Mouse (Mus musculus): ENCODE results near the gene Adamts7.

The Adamts7 gene

DNA sequence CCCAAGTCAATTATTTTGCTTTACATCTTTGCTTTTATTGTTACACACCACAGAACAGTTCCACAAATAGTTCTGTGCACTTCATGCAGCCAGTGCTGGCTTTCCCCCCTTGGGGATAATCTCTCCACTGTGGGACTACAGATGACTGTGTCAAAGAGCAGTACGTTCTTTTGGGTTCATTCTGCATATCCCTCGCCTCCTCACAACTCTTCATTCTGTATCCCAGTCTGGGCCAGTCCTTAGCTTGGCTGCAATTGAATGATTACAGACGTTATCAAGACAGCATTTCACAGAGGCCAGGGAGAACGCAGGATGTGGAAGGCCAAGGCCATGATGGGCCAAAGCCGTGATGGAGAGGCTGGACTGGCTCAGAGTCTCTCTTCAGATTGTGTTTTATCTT is 16.0 kb upstream of the Adamts7 start:
- DNase-seq (ENCODE audit: low read depth, low spot score): no peak

DNA sequence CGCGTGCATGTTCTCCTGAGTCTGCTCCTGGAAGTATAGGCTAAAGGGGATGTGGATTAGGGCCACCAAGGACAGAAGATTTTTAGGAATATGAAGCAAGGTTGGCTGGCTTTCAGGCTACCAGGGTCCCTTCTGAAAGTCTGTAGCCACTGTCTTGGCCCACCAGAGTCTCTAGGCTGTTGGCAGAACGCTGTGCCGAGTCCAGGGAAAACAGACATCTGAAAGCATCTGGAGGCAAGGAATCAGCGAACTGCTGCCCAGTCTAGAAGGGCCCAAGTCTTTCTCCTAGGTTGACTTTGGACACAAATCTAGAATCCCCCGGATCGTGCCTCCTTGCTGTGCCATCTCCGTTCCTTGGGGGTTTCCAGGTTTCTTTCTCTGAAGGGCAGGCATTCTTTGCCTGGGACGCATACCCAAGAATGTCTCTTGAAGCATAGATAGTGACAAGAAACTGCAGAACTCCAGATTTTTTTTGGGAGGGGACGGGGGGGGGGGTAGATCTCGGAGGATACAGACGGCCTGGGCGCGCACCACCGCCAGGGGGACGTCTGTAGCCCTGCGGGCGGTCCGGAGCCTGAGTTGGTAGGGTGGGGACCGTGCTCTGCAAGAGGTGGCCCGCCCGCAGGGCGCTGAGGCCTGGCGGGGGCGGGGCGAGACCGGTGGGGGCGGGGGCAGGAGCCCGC is 485 bp upstream of the Adamts7 start:
- peak; percentile 33 for DNase-seq (ENCODE audit: low read depth, low spot score)

DNA sequence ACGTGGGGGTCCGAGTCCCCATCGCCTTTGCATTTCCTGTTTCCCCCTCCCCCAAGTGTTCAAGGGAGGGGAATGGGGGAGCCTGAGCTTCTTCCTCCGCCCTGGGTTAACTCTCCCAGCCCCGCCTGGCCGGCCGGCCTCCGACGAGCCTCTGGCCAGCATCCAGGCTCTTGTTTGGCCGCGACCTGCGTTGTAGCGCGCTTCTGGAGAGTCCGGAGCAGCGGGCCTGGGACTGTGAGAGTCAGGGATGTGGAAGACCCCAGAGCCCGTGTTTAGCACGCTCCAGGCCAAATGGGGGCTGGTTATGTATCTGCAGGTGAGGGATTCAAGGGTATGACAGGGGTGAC is 853 bp downstream of the Adamts7 start:
- no peak for DNase-seq (ENCODE audit: low read depth, low spot score)

DNA sequence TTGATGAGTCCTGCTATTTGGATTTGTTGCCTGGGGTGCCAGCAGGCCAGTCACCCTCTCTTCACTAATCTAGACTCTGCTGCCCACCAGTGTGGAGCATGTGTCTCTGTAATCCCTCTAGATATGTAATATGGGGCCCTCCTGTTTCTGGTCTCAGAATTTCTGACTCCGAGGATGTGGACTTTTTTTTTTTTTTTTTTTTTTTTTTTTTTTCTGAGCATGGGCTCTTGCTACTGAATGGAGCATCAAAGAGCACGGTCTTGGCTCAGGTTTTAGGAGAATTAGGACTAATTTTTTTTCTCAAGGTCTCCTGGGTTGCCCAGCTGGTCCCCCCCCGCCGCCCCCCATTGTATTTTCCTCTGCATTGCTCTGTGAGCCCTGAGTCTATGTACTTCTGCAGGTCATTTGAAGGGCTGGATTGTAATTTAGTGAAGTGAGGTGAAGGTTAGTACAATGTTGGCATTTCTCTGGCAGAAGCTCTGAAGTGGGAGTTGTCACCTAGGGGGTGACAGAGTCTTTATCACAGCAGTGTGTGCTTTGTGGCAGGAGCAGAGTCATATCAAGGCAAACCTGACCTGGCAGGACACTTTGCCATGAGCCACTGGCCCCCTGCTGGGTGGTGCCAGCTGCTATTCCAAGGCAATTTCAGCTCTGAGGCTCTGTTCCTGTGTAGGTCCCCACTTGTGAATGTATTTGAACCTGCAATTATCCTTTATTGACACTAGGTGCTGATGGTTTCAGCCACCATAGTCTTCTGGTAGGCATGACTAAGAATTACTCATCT is 2.0 kb downstream of the Adamts7 start:
- DNase-seq (ENCODE audit: low read depth, low spot score): no peak

DNA sequence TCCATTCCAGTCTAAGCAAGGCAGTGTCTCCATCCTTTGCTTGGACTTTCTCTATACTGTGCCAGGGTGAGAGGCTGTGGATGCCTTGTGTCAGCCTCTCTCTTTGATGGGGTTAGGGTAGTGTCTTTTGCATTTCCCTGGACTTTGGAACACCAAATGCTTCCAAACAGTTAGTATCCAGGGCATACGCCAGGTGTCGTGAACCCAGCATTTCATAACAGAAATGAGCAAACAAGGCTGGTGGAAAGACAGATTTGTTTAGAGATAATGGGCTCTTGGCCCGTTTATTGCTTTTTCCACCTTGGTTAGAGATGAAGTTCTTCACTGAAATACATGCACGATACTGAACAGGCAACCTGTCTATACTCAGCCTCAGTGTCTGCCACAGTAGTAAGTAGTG is 2.7 kb downstream of the Adamts7 start:
- DNase-seq (ENCODE audit: low read depth, low spot score): no peak

DNA sequence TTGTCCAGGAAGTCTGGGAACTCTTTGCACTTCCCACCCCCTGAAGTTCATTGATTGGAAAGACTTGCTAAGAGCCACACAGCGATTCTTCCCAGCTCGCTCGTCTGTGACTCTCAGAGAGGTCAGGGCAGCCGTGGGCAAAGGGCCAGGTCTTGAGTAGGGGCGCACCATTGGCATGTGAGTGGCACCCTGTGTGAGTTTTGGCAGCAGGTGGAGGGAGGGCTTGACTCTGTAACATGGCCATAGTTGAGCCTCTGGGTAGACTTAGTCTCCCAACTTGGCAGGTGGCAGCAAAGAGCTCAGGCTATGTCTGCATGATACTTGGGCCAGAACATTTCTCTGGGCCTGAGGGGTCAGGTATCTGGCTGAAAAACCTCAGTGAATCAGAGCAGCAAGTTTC is 3.7 kb downstream of the Adamts7 start:
- no peak for DNase-seq (ENCODE audit: low read depth, low spot score)

DNA sequence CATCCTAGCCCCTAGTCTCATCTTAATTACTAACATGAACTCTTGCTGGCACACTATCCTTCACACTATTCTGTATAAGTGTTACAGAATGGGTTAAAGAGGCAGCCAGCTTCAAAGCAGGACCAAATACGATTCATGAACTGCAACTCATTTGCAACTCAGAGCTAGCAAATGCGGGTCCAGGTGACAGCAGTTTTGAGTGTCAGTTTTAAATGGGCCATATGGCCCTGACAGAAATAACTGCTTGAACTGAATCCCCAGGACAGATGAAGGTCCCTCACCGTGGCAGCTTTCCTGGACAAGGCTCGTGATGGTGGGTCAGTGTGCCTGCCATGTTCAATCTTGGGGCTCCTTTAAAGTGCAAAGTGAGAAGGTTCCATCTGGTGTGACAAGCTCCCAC is 7.1 kb downstream of the Adamts7 start:
- no peak for DNase-seq (ENCODE audit: low read depth, low spot score)

DNA sequence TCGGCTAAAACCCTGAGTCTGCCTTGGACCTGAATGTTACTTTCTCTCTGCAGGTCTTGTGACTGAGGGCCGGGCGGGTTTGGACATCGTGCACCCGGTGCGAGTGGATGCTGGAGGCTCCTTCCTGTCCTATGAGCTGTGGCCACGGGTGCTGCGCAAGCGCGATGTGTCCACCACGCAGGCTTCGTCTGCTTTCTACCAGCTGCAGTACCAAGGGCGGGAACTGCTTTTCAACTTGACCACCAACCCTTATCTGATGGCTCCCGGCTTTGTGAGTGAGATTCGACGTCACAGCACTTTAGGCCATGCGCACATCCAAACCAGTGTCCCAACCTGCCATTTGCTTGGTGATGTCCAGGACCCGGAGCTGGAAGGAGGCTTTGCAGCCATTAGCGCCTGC is 8.6 kb downstream of the Adamts7 start:
- no peak for DNase-seq (ENCODE audit: low read depth, low spot score)

DNA sequence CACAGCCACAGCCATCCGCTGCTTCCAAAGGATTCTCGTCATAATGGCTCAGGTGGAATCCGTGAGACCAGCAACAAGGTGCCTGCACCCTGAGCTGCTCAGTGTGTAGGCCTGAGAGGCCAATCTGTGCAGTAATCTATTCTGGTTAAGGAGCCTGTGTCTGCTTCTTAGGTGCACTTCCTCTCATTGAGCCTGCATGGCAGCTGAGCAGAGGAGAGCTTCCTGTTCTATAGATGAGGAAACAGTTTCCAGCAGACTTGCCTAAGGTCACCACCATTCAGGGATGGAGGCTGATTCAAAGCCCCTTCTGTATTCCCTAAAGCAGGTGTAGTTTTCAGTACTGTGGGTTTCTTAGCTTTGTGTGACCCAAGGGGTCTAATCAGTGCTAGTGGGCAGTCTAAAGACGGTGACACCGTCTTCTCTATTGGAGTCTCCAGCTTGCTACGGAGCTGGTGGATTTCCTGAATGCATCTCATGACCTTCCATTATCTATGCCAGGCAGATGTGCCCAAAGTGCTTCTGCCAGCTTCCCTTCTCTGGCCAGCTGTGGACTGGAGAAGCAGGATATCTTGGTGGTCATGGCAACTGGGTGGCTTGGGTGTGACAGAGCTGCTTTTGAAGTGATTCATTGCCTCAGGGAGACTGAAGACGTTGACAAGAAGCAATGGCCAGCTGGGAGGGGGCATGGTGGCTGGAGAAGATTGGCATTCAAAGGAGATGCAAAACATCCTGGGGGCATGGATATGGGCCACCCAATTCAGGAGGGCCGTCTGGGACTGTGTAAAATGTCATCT is 9.9 kb downstream of the Adamts7 start:
- no peak for DNase-seq (ENCODE audit: low read depth, low spot score)

DNA sequence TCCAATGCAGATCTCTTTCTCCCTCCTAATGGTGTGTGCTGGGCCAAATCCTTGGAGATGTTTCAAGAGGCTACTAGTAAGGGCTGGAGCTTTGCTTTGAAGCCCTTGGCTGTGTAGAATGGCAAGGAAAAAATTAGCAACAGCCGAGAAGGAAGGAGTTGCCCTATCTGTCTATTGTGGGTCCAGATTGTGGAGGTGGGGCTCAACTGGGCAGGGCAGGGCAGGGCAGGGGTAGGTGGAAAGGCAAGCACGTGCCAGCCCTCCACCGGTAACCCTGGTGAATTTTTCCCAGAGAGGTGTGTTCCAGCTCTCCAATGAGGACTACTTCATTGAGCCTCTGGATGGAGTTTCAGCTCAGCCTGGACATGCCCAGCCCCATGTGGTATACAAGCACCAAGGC is 10.5 kb downstream of the Adamts7 start:
- DNase-seq (ENCODE audit: low read depth, low spot score): no peak

DNA sequence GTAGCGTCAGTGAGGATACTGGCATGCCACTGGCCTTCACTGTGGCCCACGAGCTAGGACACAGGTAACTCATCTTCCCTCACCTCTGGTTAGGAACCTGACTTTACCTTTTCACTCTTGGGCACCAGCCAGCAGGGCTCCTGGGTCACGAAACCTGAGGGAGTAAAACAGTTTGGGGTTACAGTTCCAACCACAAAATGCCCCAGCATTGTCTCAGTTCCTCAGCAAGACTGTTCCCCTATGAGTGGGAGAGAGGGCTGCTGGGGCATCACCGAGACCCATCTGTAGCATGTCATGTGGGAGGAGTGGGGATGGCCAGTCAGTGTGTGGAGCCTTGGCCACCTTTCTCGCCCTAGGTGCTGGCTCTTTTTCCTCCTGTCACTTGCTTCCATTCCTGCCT is 16.5 kb downstream of the Adamts7 start:
- DNase-seq (ENCODE audit: low read depth, low spot score): no peak

DNA sequence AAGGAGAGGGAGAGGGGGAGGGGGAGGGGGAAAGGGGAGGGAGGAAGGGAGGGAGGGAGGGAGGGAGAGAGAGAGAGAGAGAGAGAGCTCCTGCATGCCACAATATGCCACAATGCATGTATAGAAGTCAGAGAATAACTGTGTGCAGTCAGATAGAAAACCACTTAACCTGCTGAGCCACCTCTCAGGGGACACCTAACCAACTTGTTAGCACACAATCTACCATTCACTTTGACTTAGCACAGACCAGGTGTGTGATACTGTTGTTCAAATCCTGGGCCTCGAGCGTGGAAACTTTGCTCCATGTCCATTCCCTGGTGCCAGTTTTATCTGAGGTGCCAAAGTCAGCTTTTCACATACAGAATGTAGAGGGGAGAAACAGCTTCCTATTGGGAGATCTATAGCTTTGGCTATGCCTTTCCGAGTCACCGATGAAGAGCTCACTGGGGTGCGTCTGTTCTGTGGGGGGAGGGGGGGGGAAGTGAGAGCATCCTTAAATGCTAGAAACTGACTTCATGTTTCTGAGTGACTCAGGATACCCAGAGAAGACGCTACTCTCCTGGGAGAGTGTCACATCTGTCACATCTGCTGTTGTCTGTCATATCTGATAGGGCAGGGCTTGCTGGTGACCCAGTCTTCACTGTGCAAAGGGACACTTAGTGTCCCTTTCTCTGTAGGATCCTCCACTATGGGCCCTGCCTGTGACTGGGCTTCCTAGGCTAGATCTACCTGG is 19.0 kb downstream of the Adamts7 start:
- DNase-seq (ENCODE audit: low read depth, low spot score): no peak

DNA sequence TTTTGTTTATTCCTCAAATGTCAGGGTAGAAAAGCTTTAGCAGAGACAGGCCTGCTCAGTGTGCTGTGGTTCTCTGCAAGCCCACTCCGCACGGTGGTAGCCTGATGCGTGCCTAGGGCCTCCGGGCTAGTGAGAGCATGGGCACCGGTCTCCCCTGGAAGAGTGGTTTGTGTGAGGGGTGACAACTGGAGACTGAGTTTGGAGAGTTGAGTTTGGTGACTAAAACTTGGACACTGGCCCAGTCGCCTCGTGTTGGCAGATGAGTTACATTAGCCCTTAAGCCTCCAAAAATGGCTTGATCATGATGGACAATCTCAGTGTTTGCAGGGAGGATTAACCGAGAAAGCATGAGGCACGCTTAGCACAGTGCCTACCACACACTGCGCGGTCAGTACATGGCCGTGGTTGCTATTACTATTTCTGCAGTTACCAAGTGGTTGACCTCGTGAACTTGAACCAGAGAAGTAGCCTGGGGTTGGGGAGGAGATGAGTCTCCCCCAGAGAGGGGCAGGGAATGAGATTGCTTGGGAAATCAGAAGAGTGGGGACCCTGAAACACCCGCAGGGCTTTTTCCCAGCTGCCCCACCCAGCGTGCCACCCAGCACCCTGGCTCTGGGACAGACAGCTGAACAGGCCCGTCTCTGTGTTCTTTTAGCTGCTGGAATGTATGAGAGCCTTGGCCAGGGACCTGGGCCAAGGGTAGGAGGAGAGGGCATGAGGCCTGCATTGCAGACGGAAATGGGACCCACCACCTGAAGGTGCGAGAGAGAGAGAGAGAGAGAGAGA is 20.0 kb downstream of the Adamts7 start:
- DNase-seq (ENCODE audit: low read depth, low spot score): no peak

DNA sequence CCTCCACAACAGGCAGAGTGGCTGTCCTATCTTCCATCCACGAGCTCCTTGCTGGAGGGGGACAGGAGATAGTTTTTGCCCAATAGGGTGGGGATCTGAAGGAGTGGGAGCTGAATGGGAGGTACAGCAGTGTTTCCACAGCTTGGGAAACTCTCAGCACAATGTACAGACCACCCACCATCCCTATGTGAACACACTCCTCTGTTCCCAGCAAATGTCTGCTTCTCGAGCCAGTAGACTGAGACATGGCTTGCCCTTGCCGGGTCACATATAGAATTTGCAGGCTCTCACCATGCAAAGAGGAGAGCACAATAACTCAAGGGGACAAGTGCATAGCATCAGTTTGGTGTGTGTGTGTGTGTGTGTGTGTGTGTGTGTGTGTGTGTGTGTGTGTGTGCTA is 20.7 kb downstream of the Adamts7 start:
- DNase-seq (ENCODE audit: low read depth, low spot score): no peak

DNA sequence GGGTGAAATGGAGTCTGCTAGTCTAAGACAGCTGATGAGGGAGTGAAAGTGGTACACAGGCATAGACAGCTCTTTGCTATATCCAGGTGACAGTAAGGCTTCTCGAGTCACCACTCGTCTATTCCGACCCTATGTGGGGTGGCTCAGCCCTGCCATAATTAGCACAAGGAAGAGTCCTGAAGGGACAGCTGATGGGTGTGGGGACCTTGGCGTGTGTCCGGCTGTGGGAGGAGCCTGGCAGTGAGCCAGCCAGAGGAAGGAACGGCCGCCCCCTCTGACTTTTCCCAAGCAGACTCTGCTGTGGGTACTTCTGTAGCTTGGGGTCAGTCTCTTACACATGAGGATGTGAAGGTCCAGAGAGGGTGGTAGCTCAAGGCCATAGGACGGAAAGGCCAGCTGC is 21.2 kb downstream of the Adamts7 start:
- no peak for DNase-seq (ENCODE audit: low read depth, low spot score)

DNA sequence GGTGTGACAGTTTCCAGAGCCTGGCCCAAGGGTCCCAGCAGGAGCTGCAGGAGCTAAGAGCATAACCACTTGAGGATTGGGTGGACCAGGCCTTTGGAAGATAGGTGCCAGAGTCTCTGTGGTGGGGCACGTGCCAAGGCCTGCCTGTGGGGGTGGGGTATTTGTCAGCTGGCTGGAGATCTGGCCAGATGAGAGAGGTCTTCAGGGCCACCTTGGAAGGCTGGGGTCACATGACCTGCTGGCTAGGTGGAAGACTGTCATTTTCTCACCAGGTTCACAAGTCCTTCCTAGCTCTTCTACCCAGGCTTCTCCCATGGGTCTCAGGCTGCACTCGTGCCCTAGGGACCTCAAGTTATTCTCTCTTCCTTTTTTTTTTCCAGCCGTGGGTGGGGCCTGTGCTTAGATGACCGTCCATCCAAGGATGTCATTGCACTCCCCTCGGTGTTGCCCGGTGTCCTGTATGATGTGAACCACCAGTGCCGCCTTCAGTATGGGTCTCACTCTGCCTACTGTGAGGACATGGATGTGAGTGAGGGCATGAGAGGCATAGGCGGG is 22.6 kb downstream of the Adamts7 start:
- no peak for DNase-seq (ENCODE audit: low read depth, low spot score)

DNA sequence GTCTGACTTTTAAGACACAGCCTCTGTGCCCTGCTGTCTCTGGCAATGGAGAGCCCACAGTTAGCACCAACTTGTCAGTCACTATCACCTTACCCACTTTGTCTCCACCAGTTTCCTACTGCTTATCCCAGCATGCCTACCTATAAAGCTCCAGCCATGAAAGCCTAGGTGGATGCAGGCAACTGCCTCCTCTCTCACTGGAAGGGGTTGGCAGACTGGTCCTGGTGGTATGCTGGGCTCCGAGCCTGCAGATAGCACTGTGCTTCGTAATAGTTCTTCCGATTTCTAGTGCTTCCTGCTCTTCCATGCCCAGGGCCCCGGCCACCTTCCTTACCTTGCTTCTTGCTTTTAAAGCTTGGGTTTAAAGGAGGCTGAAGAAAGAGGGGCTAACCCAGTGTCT is 26.0 kb downstream of the Adamts7 start:
- no peak for DNase-seq (ENCODE audit: low read depth, low spot score)

DNA sequence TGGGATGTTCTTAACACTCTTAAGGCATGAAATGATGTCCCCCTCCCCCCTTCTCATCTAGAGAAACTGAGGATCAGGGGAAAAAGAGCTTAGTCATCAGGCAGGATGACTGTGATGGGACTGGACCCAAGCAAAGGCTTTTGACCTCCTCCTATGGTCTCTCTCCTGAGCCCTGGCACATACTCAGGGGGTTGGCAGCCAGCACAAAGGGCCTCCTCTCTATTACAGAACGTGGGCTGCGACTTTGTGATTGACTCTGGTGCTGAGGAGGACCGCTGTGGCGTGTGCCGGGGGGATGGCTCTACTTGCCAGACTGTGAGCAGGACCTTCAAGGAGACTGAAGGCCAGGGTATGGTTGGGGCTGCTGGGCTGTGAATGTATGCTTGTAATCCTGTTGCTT is 26.5 kb downstream of the Adamts7 start:
- no peak for DNase-seq (ENCODE audit: low read depth, low spot score)

DNA sequence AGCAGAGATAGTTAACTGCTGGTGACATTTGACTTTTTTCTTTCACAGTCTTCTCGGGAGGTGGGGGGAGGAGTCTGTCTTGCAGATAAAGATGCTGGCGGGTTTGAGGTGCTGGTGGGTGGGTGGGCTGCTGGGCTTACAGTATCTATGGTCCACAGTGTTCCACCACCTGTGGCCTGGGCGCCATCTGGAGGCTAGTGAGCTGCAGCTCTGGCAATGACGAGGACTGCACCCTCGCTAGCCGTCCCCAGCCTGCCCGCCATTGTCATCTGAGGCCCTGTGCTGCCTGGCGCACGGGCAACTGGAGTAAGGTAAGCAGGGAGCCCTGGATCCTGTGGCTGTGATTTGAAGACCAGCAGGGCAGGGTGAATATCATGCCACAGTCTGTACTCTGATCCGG is 32.1 kb downstream of the Adamts7 start:
- DNase-seq (ENCODE audit: low read depth, low spot score): no peak

DNA sequence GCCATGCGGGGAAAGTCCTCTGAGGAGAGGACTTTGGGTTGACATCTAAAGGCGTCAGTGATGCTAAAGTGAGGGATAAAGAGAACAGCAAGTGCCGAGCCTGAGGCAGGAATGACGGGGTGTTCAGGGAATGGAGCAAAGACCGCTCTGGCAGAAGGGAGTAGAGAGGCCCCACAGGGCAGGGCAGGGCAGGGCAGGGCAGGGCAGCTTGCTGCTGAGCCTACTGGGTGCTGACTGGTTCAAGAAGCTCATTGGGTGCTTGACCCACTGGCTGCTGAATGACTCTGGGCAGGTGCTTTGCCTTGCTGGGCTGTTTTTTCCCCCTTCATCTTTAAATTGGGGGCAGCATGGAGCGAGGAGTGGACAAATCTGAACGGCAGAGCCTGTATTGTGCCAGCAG is 33.4 kb downstream of the Adamts7 start:
- DNase-seq (ENCODE audit: low read depth, low spot score): no peak

DNA sequence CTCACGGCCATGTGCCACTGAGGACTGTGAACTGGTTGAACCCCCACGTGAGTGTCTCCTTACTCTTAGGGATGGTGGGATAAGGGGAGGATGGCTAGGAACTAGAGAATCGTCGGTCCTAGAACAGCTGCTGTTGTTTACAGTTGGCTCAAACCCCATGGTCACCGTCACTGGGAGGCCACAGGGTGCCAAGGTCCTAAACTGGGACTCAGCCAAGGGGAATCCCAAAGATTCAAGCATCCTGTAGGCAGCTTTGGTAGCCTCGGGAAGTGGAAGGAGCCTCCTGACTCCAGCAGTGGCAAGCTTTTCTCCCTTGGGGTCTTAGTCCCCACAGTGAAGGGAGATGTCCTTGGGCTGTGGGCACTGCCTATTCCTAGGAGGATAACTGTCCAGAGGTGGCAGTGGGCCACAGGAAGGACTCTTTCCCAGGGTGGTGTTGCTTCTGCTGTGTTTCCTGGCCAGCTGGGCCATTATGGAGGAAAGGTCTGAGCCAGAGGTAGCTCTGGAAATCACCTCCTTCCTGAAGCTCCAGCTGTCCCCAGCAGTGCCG is 34.3 kb downstream of the Adamts7 start:
- no peak for DNase-seq (ENCODE audit: low read depth, low spot score)
